21 mouse cellular contexts compared by ENCODE assay signal in genomic region chr13:111556375-111556774, GRCm38 (mm10). TPM values are rescaled to one million over a fixed set of nuclear protein-coding genes. Genes with fewer than 3 reads are reported as not detected.
"Had no signal": no experiment of that assay in that cellular context is flagged by ENCODE, and none has a peak within 500 bp of the region (broad histone marks: within the 10 kb centered on the region; RNA-seq: fewer than 3 reads in every experiment).

No protein-coding gene starts in this region.

- ATAC-seq: intestine, embryonic 16.5 days; midbrain, embryonic 13.5 days had no signal

- H3K4me2 ChIP-seq: kidney, embryonic 15.5 days; limb, embryonic 13.5 days; midbrain, embryonic 13.5 days had no signal

- H3K36me3 ChIP-seq: kidney, embryonic 15.5 days; limb, embryonic 13.5 days; midbrain, embryonic 13.5 days had no signal

- H3K27ac ChIP-seq: kidney, embryonic 15.5 days; limb, embryonic 13.5 days; midbrain, embryonic 13.5 days had no signal

- H3K4me1 ChIP-seq: midbrain, embryonic 13.5 days had no signal

- DNase-seq: kidney, adult 2 months; kidney, postnatal 14 days; left cerebral cortex, postnatal 4 days; lung, adult 18-20 months; right cerebral cortex, postnatal 25 days; thymus, adult 2 months; thymus, postnatal 25 days had no signal

- H3K4me3 ChIP-seq: kidney, embryonic 15.5 days; limb, embryonic 13.5 days; midbrain, embryonic 13.5 days had no signal

- H3K27me3 ChIP-seq: kidney, embryonic 15.5 days; midbrain, embryonic 13.5 days had no signal

- H3K9ac ChIP-seq: kidney, embryonic 15.5 days; limb, embryonic 13.5 days; midbrain, embryonic 13.5 days had no signal

RNA-seq across cellular contexts. Expression of gene Gm49496, which starts 6.6 kb away (rescaled TPM):
- total RNA-seq: layer of hippocampus, adult 18-20 months; layer of hippocampus, postnatal 14 days; left cerebral cortex, adult 18-20 months; left cerebral cortex, postnatal 10 days; left cerebral cortex, postnatal 4 days; midbrain, postnatal 0 days had no signal
- polyA plus RNA-seq: kidney, adult 2 months; kidney, embryonic 15.5 days; limb, embryonic 13.5 days; lung, embryonic 16.5 days; midbrain, embryonic 13.5 days; midbrain, postnatal 0 days; neural tube, embryonic 14.5 days; small intestine, adult 2 months; stomach, embryonic 14.5 days; thymus, adult 2 months; urinary bladder, adult 2 months had no signal

RNA-seq across cellular contexts. Expression of gene Gm10198, which starts 36.2 kb away (rescaled TPM):
- total RNA-seq: layer of hippocampus, adult 18-20 months; layer of hippocampus, postnatal 14 days; left cerebral cortex, adult 18-20 months; left cerebral cortex, postnatal 10 days; left cerebral cortex, postnatal 4 days; midbrain, postnatal 0 days had no signal
- polyA plus RNA-seq: intestine, embryonic 16.5 days; kidney, adult 2 months; kidney, embryonic 15.5 days; limb, embryonic 13.5 days; lung, embryonic 16.5 days; midbrain, embryonic 13.5 days; midbrain, postnatal 0 days; neural tube, embryonic 14.5 days; small intestine, adult 2 months; stomach, embryonic 14.5 days; thymus, adult 2 months; urinary bladder, adult 2 months had no signal
